Mouse (Mus musculus) lung, postnatal 4 days (tissue): ENCODE data around the gene Klra17.
"Not testable (repeated sequence)": the region's sequence is repeated elsewhere in the genome, so short reads cannot be mapped to it uniquely, and the experiment has no call there.

Source experiments
- DNase-seq, 2 experiments: peaks; one replicate each; pipeline ENCODE4 v3.0.0; 2021

The Klra17 gene

DNA sequence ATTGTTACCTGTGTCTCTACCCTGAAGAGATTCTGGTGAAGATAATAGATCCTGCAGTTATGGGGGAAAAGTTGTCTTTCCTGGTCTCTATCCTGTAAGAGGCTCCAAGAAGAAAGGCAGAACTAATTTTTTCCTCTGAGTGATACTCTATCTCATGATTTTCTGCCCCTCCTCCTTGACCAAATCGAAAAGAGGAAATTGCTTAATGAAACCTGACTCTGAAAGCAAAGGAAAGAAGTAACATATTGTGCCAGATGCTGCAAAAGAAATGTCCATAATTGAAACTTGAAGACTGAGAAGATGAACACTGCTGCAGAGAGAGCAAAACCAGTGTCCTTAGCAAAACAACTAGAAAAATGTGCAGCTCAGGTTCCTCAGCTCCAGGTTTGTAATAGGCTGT lies at the start of gene Klra17:
TSS of gene Klra17 (minus strand) at position 124 of the 400 bp plus-strand sequence.
- no peak for DNase-seq

DNA sequence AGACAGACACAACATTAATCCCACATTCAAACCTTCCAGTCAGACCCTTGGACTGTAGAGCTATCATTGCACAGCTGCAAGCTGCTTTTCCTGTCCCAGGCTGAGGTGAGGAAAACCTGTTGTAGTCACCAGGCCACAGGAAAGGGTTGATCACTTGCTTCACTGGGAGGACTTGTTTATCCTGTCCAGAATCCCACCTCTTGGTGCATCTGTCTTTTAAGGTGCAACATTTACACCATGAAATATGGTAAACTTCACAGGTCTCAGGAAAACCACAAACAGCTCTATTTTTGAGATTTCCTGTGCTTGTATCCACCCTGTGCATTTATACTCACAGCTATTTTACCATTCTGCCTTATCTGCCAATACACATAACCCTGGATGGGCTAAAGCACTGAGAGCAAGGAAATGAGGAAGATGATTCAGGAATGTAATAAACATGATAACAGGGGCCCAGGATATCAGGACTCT lies 41.0 kb upstream of the Klra17 start, which contains the start of gene Klra5:
TSS of gene Klra5 (minus strand) at position 175 of the 471 bp plus-strand sequence.
- not testable (repeated sequence) for DNase-seq

DNA sequence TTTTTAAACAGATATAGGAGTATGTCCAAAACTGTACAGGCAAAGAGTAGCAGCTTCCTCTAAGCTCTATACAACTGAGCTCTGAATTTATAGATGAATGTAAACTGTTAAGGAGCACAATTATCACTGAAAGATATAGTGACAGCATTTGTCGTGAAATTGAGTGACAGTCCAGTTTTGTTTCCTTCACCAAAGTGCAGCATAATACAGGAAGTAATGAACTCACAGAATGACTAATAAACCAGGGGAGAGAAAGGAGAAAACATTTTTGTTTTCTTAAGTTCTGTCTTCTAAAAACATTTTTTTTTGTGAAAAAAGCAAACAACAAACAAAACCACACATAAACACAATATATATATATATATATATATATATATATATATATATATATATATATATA lies 40.5 kb upstream of the Klra17 start:
- no peak for DNase-seq

DNA sequence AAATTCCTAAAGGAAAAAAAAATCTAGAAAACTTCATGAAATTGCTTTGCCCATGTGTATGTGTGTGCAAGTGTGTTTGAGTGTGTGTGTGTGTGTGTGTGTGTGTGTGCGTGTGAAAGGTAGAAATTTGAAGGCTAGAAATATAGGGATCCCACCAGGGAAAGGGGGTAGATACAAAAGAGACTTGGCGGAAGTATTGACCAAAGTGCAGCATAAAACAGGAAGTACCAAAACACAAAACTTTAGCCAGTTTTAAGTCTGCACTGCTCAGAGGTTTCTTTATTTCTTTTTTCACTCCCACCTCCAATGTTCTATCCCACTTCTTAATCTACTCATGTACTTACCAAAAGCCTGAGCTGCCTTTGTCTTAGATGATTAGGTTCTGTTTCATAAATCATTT lies 6.1 kb upstream of the Klra17 start:
- DNase-seq, result no peak

DNA sequence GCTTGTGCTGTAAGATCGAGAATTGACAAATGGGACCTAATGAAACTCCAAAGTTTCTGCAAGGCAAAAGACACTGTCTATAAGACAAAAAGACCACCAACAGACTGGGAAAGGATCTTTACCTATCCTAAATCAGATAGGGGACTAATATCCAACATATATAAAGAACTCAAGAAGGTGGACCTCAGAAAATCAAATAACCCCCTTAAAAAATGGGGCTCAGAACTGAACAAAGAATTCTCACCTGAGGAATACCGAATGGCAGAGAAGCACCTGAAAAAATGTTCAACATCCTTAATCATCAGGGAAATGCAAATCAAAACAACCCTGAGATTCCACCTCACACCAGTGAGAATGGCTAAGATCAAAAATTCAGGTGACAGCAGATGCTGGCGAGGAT lies 14.1 kb downstream of the Klra17 start, which contains the start of gene Gm17631:
TSS of gene Gm17631 (plus strand) at position 301 of the 400 bp plus-strand sequence.
- not testable (repeated sequence) for DNase-seq

DNA sequence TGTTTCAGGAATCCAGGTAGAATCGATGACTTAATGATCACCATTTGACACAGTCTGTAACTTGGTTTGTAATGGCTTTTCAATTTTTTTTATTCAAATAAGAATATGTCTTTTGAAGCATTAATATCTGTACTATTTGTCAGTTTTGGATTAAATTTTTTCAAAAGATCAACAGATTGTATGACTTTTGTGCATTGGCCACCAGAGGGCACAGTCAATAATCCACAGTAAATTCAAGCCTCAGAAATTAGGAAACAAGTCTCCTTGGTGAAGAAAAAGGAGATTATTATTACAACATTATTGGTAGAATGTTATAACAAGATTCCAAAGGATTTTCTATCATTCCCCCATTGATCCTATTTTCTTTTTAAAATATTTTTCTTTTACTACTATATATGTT lies 50.9 kb downstream of the Klra17 start:
- no peak for DNase-seq

DNA sequence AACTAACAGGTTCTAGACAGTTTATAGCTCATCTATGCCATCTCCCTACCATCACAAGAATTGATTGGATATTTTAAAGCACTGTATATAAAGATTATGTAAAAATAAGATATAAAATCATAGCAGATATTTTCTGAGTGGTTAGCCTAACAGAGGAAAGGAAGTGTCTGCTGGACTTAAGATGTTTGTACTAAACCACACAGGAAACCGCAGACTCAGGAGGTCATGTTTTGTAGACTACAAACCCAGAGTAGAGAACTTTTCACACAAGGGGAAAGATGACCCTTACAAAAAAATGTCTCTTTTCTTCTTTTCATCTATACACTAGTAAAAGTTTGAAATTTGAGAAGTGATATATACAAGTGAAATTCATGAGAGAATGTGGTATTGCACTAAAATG lies 52.5 kb downstream of the Klra17 start:
- no peak for DNase-seq

DNA sequence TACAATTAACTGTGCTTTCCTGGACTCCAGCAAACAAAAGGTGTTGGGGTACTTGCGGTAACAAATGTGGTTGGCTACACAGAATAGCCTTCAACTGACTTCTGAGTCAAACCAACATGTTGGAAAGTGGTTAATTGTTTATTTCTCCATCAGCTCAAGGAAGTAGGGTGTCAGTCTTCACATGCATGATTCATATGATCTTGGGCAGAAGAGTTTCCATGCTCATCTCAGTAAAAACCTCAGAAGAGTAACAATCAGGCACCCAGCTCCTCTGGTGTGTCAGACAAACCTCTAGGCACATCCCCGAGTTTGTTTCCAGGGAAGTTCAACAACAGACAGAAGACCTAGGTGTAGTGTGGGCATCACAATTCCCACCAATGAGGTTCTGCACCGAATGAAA lies 58.7 kb downstream of the Klra17 start:
- no peak for DNase-seq

DNA sequence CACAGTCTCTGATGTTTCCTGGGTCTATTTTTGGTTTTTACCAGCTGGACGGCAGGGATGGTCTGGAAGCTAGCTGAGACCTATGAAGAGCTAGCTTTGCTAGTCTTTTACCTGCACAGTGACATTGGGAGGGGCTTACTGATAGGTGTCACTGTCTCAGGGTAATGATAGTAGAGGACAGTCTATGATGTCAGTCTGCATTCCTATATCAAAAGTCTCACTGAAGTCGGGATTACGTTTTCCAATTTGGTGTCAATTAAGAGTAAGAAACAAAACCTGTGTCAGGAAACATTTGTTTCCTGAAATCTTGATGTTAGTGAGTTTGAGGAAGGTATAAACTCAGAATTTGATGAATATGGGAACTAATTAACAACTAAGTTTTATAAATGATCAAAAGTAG lies 92.3 kb downstream of the Klra17 start, which contains the start of gene Gm156:
TSS of gene Gm156 (minus strand) at position 101 of the 400 bp plus-strand sequence.
- not testable (repeated sequence) for DNase-seq
